In genomic region chr12:89450667-89451298, GRCm38 (mm10) we compare ENCODE assay signal across 9 mouse cellular contexts.
DNase-seq lines count a peak whose midpoint lies in the region; ATAC-seq and TF ChIP-seq lines count a peak whose summit lies in the region.
"Had no signal": no experiment of that assay in that cellular context is flagged by ENCODE, and none has a peak within 500 bp of the region (broad histone marks: within the 10 kb centered on the region; RNA-seq: fewer than 3 reads in every experiment).

No protein-coding gene starts in this region.

- no peak overlapping the region for H3K4me3 ChIP-seq in forebrain, embryonic 10.5 days
- H3K4me3 ChIP-seq in lung, postnatal 0 days (ENCODE audit: low read depth, low read length), result no peak overlapping the region
- H3K4me3 ChIP-seq: heart, embryonic 15.5 days had no signal

- no peak overlapping the region for H3K4me2 ChIP-seq in lung, postnatal 0 days (replicated peaks; ENCODE audit: low read depth, low read length)
- H3K4me2 ChIP-seq: heart, embryonic 15.5 days had no signal

- no peak overlapping the region for H3K27ac ChIP-seq in forebrain, embryonic 10.5 days
- H3K27ac ChIP-seq in lung, postnatal 0 days (ENCODE audit: low read length), result no peak overlapping the region
- H3K27ac ChIP-seq: heart, embryonic 15.5 days had no signal

- peak; percentile 59 for TF ChIP-seq CTCF in lung, postnatal 0 days (IDR thresholded peaks at IDR 0.05)

- no peaks in the 10 kb centered on the region for H3K36me3 ChIP-seq in forebrain, embryonic 10.5 days (replicated peaks)
- H3K36me3 ChIP-seq in lung, postnatal 0 days (ENCODE audit: insufficient read depth, low read length), result no peaks in the 10 kb centered on the region
- H3K36me3 ChIP-seq: heart, embryonic 15.5 days had no signal

- H3K9me3 ChIP-seq in forebrain, embryonic 10.5 days, result no peaks in the 10 kb centered on the region
- no peaks in the 10 kb centered on the region for H3K9me3 ChIP-seq in lung, postnatal 0 days (ENCODE audit: low read length)
- H3K9me3 ChIP-seq: heart, embryonic 15.5 days had no signal

- peaks cover 4% of the 10 kb centered on the region; the same call in 1 of the 2 replicates for H3K27me3 ChIP-seq in forebrain, embryonic 10.5 days (ENCODE audit: poor library complexity, severe bottlenecking)
- H3K27me3 ChIP-seq in lung, postnatal 0 days (replicated peaks; ENCODE audit: insufficient read depth, low read length), result no peaks in the 10 kb centered on the region
- H3K27me3 ChIP-seq: heart, embryonic 15.5 days had no signal

- H3K9ac ChIP-seq in lung, postnatal 0 days (replicated peaks; ENCODE audit: low read depth), result no peak overlapping the region
- H3K9ac ChIP-seq: heart, embryonic 15.5 days had no signal

- no peak for TF ChIP-seq EP300 in lung, postnatal 0 days (IDR thresholded peaks at IDR 0.05)

- WGBS in forebrain, embryonic 10.5 days, result 2% methylated on average over 2 of the region's 2 CpGs
- 3% methylated on average over 2 of the region's 2 CpGs for WGBS in lung, postnatal 0 days

- no peaks in the 10 kb centered on the region for H3K4me1 ChIP-seq in forebrain, embryonic 10.5 days
- H3K4me1 ChIP-seq in lung, postnatal 0 days (ENCODE audit: insufficient read depth, low read depth, low read length), result no peaks in the 10 kb centered on the region
- H3K4me1 ChIP-seq: heart, embryonic 15.5 days had no signal

- ATAC-seq in CD4-positive, CD25-positive, alpha-beta regulatory T cell, adult 4 months, result no peak
- ATAC-seq in lung, postnatal 0 days, result no peak

- DNase-seq in CD4-positive, CD25-positive, alpha-beta regulatory T cell, adult 2 months (ENCODE audit: low read depth, low spot score), result peak; percentile 44
- DNase-seq in thymus, postnatal 14 days, result peak; percentile 6
- DNase-seq in thymus, postnatal 0 days (ENCODE audit: low spot score), result no peak
- peak; percentile 31 for DNase-seq in forebrain, embryonic 10.5 days (ENCODE audit: extremely low spot score, low spot score)
- peak; percentile 0 to 11 for DNase-seq in kidney, adult 8-10 months
- peak; percentile 49 for DNase-seq in lung, postnatal 0 days (ENCODE audit: low spot score)
- peak; percentile 68 for DNase-seq in right cerebral cortex, adult 18-20 months
